Mouse (Mus musculus) C2C12 (cell line): ENCODE results near the gene Tmtc1. TPM values are rescaled to one million over a fixed set of nuclear protein-coding genes. Genes with fewer than 3 reads are reported as not detected.

ENCODE experiments used
- H3K27me3 ChIP-seq: one replicate; pipeline ENCODE4 v1.6.1; 2011; ENCODE audit not compliant: control insufficient read depth, insufficient read depth, insufficient read length
- H3K36me3 ChIP-seq: one replicate; pipeline ENCODE4 v1.6.1; 2011; ENCODE audit not compliant: control insufficient read depth, insufficient read depth
- H3K4me3 ChIP-seq: one replicate; pipeline ENCODE4 v1.5.1; 2011; ENCODE audit warnings: mild to moderate bottlenecking, control low read depth; ENCODE audit not compliant: poor library complexity, insufficient read depth, severe bottlenecking
- H3K79me2 ChIP-seq: one replicate; pipeline ENCODE4 v1.6.1; 2011; ENCODE audit not compliant: control insufficient read depth, insufficient read depth
- H3K79me3 ChIP-seq: one replicate; pipeline ENCODE4 v1.6.1; 2011; ENCODE audit warnings: low read depth, control low read depth
- H3ac ChIP-seq: one replicate; pipeline ENCODE3; 2011; ENCODE audit warnings: low read depth; ENCODE audit not compliant: control insufficient read depth, insufficient read length
- CEBPB ChIP-seq: IDR thresholded peaks from one replicate; pipeline ENCODE4 v1.6.1; 2011; ENCODE audit warnings: low read depth, mild to moderate bottlenecking, control low read depth, moderate library complexity
- CTCF ChIP-seq: IDR thresholded peaks from one replicate; pipeline ENCODE4 v1.5.1; 2011; ENCODE audit not compliant: control insufficient read depth, insufficient read depth, insufficient read length
- FOSL1 ChIP-seq: IDR thresholded peaks from one replicate; pipeline ENCODE4 v1.8.0; 2011; ENCODE audit warnings: mild to moderate bottlenecking, low read length; ENCODE audit not compliant: poor library complexity, insufficient read depth, severe bottlenecking
- MAX ChIP-seq: IDR thresholded peaks from one replicate; pipeline ENCODE4 v1.6.1; 2011; ENCODE audit warnings: mild to moderate bottlenecking, control low read depth
- MYOD1 ChIP-seq: IDR thresholded peaks from one replicate; pipeline ENCODE4 v1.6.1; 2011; ENCODE audit warnings: low read depth; ENCODE audit not compliant: control insufficient read depth, insufficient read length
- MYOG ChIP-seq: IDR thresholded peaks from one replicate; pipeline ENCODE4 v1.6.1; 2011; ENCODE audit not compliant: control insufficient read depth, insufficient read length; ENCODE audit errors: extremely low read depth
- USF1 ChIP-seq: IDR thresholded peaks from one replicate; pipeline ENCODE4 v1.6.1; 2011; ENCODE audit warnings: low read depth, mild to moderate bottlenecking, control low read depth, moderate library complexity
- polyA plus RNA-seq: library from polyadenylated mRNA; unstranded; fragments of >200 nt; fragmentation: generic; extraction: Trizol; gene quantifications from one replicate; pipeline ENCODE4 v1.2.1, GENCODE M21; 2012; ENCODE audit warnings: missing spikeins

The Tmtc1 gene
- polyA plus RNA-seq, 1 experiment = not detected

- Histone ChIP-seq H3K27me3 (no peaks in the 10 kb centered on the region), H3K79me3 (peaks cover 16% of the 10 kb centered on the region), H3K36me3 (peaks cover 9% of the 10 kb centered on the region), H3K4me3 (no peak overlapping the region), H3ac (no peak overlapping the region), H3K79me2 (peaks cover 35% of the 10 kb centered on the region)
- TF ChIP-seq CTCF (peak; percentile 17), MAX (no peak)
These were observed 229.4 kb downstream of the Tmtc1 start for GRCm38 (mm10) chr6:148214765-148215164.

- Histone ChIP-seq H3ac (peak within 1 kb of the TSS; percentile 76), H3K79me3 (peaks cover 41% of the 10 kb centered on the region), H3K4me3 (peak within 1 kb of the TSS; percentile 94), H3K79me2 (peaks cover 62% of the 10 kb centered on the region), H3K27me3 (no peaks in the 10 kb centered on the region), H3K36me3 (peaks cover 6% of the 10 kb centered on the region)
- TF ChIP-seq FOSL1 (no peak), USF1 (no peak), CTCF (no peak), CEBPB (no peak), MAX (no peak), MYOD1 (no peak), MYOG (no peak)
These were observed 232.1 kb downstream of the Tmtc1 start, which contains the start of gene Ergic2 for GRCm38 (mm10) chr6:148211897-148212680. Ergic2 (minus strand) TSS chr6:148212374.

GRCm38 (mm10) chr6:148211391-148211876 lies 232.8 kb downstream of the Tmtc1 start:
- H3K79me3 ChIP-seq = peaks cover 43% of the 10 kb centered on the region
- peak overlapping the region; percentile 94 for H3K4me3 ChIP-seq
- peak overlapping the region; percentile 73 for H3ac ChIP-seq
- TF ChIP-seq CEBPB (no peak), FOSL1 (no peak), MYOG (no peak), CTCF (no peak), USF1 (no peak), MYOD1 (no peak), MAX (no peak)
- H3K36me3 ChIP-seq = peaks cover 7% of the 10 kb centered on the region
- peaks cover 68% of the 10 kb centered on the region for H3K79me2 ChIP-seq
- H3K27me3 ChIP-seq = no peaks in the 10 kb centered on the region

- TF ChIP-seq CTCF = no peak
- no peak for TF ChIP-seq MYOG
- no peak for TF ChIP-seq CEBPB
- TF ChIP-seq MYOD1 = no peak
- Histone ChIP-seq H3K4me3 (no peak overlapping the region), H3K79me2 (peaks cover 75% of the 10 kb centered on the region), H3K27me3 (no peaks in the 10 kb centered on the region), H3K79me3 (peaks cover 47% of the 10 kb centered on the region), H3K36me3 (peaks cover 34% of the 10 kb centered on the region), H3ac (no peak overlapping the region)
These were observed 236.7 kb downstream of the Tmtc1 start for GRCm38 (mm10) chr6:148207522-148207921.

GRCm38 (mm10) chr6:148205134-148205533 lies 239.1 kb downstream of the Tmtc1 start:
- no peaks in the 10 kb centered on the region for H3K27me3 ChIP-seq
- TF ChIP-seq MYOG (no peak), CEBPB (no peak)
- peaks cover 57% of the 10 kb centered on the region for H3K36me3 ChIP-seq
- no peak overlapping the region for H3K4me3 ChIP-seq
- peaks cover 54% of the 10 kb centered on the region for H3K79me2 ChIP-seq
- peaks cover 35% of the 10 kb centered on the region for H3K79me3 ChIP-seq
- no peak overlapping the region for H3ac ChIP-seq

GRCm38 (mm10) chr6:148199729-148200128 lies 244.5 kb downstream of the Tmtc1 start:
- Histone ChIP-seq H3K79me3 (no peaks in the 10 kb centered on the region), H3K4me3 (no peak overlapping the region), H3ac (no peak overlapping the region), H3K79me2 (no peaks in the 10 kb centered on the region), H3K27me3 (no peaks in the 10 kb centered on the region), H3K36me3 (peaks cover 95% of the 10 kb centered on the region)
- no peak for TF ChIP-seq FOSL1
- no peak for TF ChIP-seq CEBPB
- no peak for TF ChIP-seq MYOG
- no peak for TF ChIP-seq MAX
- no peak for TF ChIP-seq CTCF
- TF ChIP-seq USF1 = no peak
- no peak for TF ChIP-seq MYOD1
